Mouse (Mus musculus): ENCODE measurements around the gene Srgap1. TPM values are rescaled to one million over a fixed set of nuclear protein-coding genes. Genes with fewer than 3 reads are reported as not detected.

The Srgap1 gene
- polyA plus RNA-seq, 1 experiment from 2014 or later: 8.2 TPM

- 22% methylated on average over 12 of the region's 12 CpGs for WGBS (ENCODE audit: insufficient replicate concordance)
- H3K9ac ChIP-seq (ENCODE audit: low read depth, low read length): no peak overlapping the region
- H3K4me3 ChIP-seq (ENCODE audit: low read depth, low read length): no peak overlapping the region
Observed at GRCm38 (mm10) chr10:122008731-122009391, 38.3 kb downstream of the Srgap1 start.

GRCm38 (mm10) chr10:122008370-122008730 lies 38.8 kb downstream of the Srgap1 start:
- H3K27ac ChIP-seq (ENCODE audit: low read depth, low read length): peak overlapping the region; percentile 87
- peak overlapping the region; percentile 39 for H3K4me2 ChIP-seq
- peaks cover 39% of the 10 kb centered on the region for H3K4me1 ChIP-seq (ENCODE audit: control insufficient read depth, insufficient read depth, low read length)
- no peaks in the 10 kb centered on the region for H3K27me3 ChIP-seq (ENCODE audit: control insufficient read depth, insufficient read depth, low read length)
- peak; percentile 21; the same call in 1 of the 2 replicates for ATAC-seq (replicated peaks; ENCODE audit: insufficient number of reproducible peaks, low FRiP score, low TSS enrichment)
- H3K36me3 ChIP-seq (ENCODE audit: control insufficient read depth, insufficient read depth, low read length): no peaks in the 10 kb centered on the region
- no peak overlapping the region for H3K4me3 ChIP-seq (ENCODE audit: low read depth, low read length)
- no peak overlapping the region for H3K9ac ChIP-seq (ENCODE audit: low read depth, low read length)
- WGBS (ENCODE audit: insufficient replicate concordance): 46% methylated on average over 2 of the region's 2 CpGs
- no peaks in the 10 kb centered on the region for H3K9me3 ChIP-seq (replicated peaks; ENCODE audit: control insufficient read depth, low read length)

More at GRCm38 (mm10) chr10:122008731-122009391, 38.3 kb downstream of the Srgap1 start:
- Histone ChIP-seq H3K9me3 (replicated peaks; ENCODE audit: control insufficient read depth, low read length) (no peaks in the 10 kb centered on the region), H3K4me1 (ENCODE audit: control insufficient read depth, insufficient read depth, low read length) (peaks cover 39% of the 10 kb centered on the region), H3K36me3 (ENCODE audit: control insufficient read depth, insufficient read depth, low read length) (no peaks in the 10 kb centered on the region), H3K27ac (ENCODE audit: low read depth, low read length) (peak overlapping the region; percentile 87), H3K27me3 (ENCODE audit: control insufficient read depth, insufficient read depth, low read length) (no peaks in the 10 kb centered on the region), H3K4me2 (peak overlapping the region; percentile 39)
- peak; percentile 71 for ATAC-seq (replicated peaks; ENCODE audit: insufficient number of reproducible peaks, low FRiP score, low TSS enrichment)

GRCm38 (mm10) chr10:122006606-122007005 lies 40.5 kb downstream of the Srgap1 start:
- Histone ChIP-seq H3K4me3 (ENCODE audit: low read depth, low read length) (no peak overlapping the region), H3K36me3 (ENCODE audit: control insufficient read depth, insufficient read depth, low read length) (no peaks in the 10 kb centered on the region), H3K4me2 (no peak overlapping the region), H3K9ac (ENCODE audit: low read depth, low read length) (no peak overlapping the region), H3K4me1 (ENCODE audit: control insufficient read depth, insufficient read depth, low read length) (peaks cover 42% of the 10 kb centered on the region), H3K9me3 (replicated peaks; ENCODE audit: control insufficient read depth, low read length) (no peaks in the 10 kb centered on the region), H3K27me3 (ENCODE audit: control insufficient read depth, insufficient read depth, low read length) (no peaks in the 10 kb centered on the region), H3K27ac (ENCODE audit: low read depth, low read length) (no peak overlapping the region)
- ATAC-seq (replicated peaks; ENCODE audit: insufficient number of reproducible peaks, low FRiP score, low TSS enrichment): no peak
- WGBS (ENCODE audit: insufficient replicate concordance): 35% methylated on average over 5 of the region's 5 CpGs

GRCm38 (mm10) chr10:122006151-122006550 lies 41.0 kb downstream of the Srgap1 start:
- Histone ChIP-seq H3K27ac (ENCODE audit: low read depth, low read length) (no peak overlapping the region), H3K27me3 (ENCODE audit: control insufficient read depth, insufficient read depth, low read length) (no peaks in the 10 kb centered on the region), H3K36me3 (ENCODE audit: control insufficient read depth, insufficient read depth, low read length) (no peaks in the 10 kb centered on the region), H3K4me1 (ENCODE audit: control insufficient read depth, insufficient read depth, low read length) (peaks cover 42% of the 10 kb centered on the region), H3K9ac (ENCODE audit: low read depth, low read length) (no peak overlapping the region), H3K4me2 (no peak overlapping the region), H3K4me3 (ENCODE audit: low read depth, low read length) (no peak overlapping the region), H3K9me3 (replicated peaks; ENCODE audit: control insufficient read depth, low read length) (no peaks in the 10 kb centered on the region)
- 63% methylated on average over 6 of the region's 6 CpGs for WGBS (ENCODE audit: insufficient replicate concordance)
- ATAC-seq (replicated peaks; ENCODE audit: insufficient number of reproducible peaks, low FRiP score, low TSS enrichment): no peak

- Histone ChIP-seq H3K9ac (ENCODE audit: low read depth, low read length) (no peak overlapping the region), H3K27me3 (ENCODE audit: control insufficient read depth, insufficient read depth, low read length) (no peaks in the 10 kb centered on the region), H3K9me3 (replicated peaks; ENCODE audit: control insufficient read depth, low read length) (no peaks in the 10 kb centered on the region), H3K36me3 (ENCODE audit: control insufficient read depth, insufficient read depth, low read length) (no peaks in the 10 kb centered on the region), H3K4me2 (no peak overlapping the region), H3K4me1 (ENCODE audit: control insufficient read depth, insufficient read depth, low read length) (peaks cover 42% of the 10 kb centered on the region), H3K4me3 (ENCODE audit: low read depth, low read length) (no peak overlapping the region), H3K27ac (ENCODE audit: low read depth, low read length) (no peak overlapping the region)
- WGBS (ENCODE audit: insufficient replicate concordance): 24% methylated on average over 6 of the region's 6 CpGs
- no peak for ATAC-seq (replicated peaks; ENCODE audit: insufficient number of reproducible peaks, low FRiP score, low TSS enrichment)
Observed at GRCm38 (mm10) chr10:122005560-122005959, 41.6 kb downstream of the Srgap1 start.

- Histone ChIP-seq H3K4me3 (ENCODE audit: low read depth, low read length) (no peak overlapping the region), H3K9ac (ENCODE audit: low read depth, low read length) (no peak overlapping the region), H3K4me1 (ENCODE audit: control insufficient read depth, insufficient read depth, low read length) (peaks cover 28% of the 10 kb centered on the region), H3K27ac (ENCODE audit: low read depth, low read length) (no peak overlapping the region), H3K36me3 (ENCODE audit: control insufficient read depth, insufficient read depth, low read length) (no peaks in the 10 kb centered on the region), H3K9me3 (replicated peaks; ENCODE audit: control insufficient read depth, low read length) (no peaks in the 10 kb centered on the region), H3K27me3 (ENCODE audit: control insufficient read depth, insufficient read depth, low read length) (no peaks in the 10 kb centered on the region), H3K4me2 (no peak overlapping the region)
- ATAC-seq (replicated peaks; ENCODE audit: insufficient number of reproducible peaks, low FRiP score, low TSS enrichment): no peak
- 38% methylated on average over 6 of the region's 6 CpGs for WGBS (ENCODE audit: insufficient replicate concordance)
Observed at GRCm38 (mm10) chr10:122002930-122003329, 44.2 kb downstream of the Srgap1 start.

- Histone ChIP-seq H3K4me2 (no peak overlapping the region), H3K27ac (ENCODE audit: low read depth, low read length) (no peak overlapping the region), H3K9me3 (replicated peaks; ENCODE audit: control insufficient read depth, low read length) (no peaks in the 10 kb centered on the region), H3K9ac (ENCODE audit: low read depth, low read length) (no peak overlapping the region), H3K4me3 (ENCODE audit: low read depth, low read length) (no peak overlapping the region), H3K4me1 (ENCODE audit: control insufficient read depth, insufficient read depth, low read length) (peaks cover 3% of the 10 kb centered on the region; the same call in 1 of the 2 replicates), H3K27me3 (ENCODE audit: control insufficient read depth, insufficient read depth, low read length) (no peaks in the 10 kb centered on the region), H3K36me3 (ENCODE audit: control insufficient read depth, insufficient read depth, low read length) (no peaks in the 10 kb centered on the region)
- no peak for ATAC-seq (replicated peaks; ENCODE audit: insufficient number of reproducible peaks, low FRiP score, low TSS enrichment)
- WGBS (ENCODE audit: insufficient replicate concordance): 81% methylated on average over 7 of the region's 7 CpGs
Observed at GRCm38 (mm10) chr10:121998806-121999205, 48.3 kb downstream of the Srgap1 start.

GRCm38 (mm10) chr10:121996500-121996899 lies 50.6 kb downstream of the Srgap1 start:
- Histone ChIP-seq H3K36me3 (ENCODE audit: control insufficient read depth, insufficient read depth, low read length) (no peaks in the 10 kb centered on the region), H3K9ac (ENCODE audit: low read depth, low read length) (no peak overlapping the region), H3K27ac (ENCODE audit: low read depth, low read length) (no peak overlapping the region), H3K4me3 (ENCODE audit: low read depth, low read length) (no peak overlapping the region), H3K9me3 (replicated peaks; ENCODE audit: control insufficient read depth, low read length) (no peaks in the 10 kb centered on the region), H3K27me3 (ENCODE audit: control insufficient read depth, insufficient read depth, low read length) (no peaks in the 10 kb centered on the region), H3K4me2 (no peak overlapping the region), H3K4me1 (ENCODE audit: control insufficient read depth, insufficient read depth, low read length) (no peaks in the 10 kb centered on the region)
- ATAC-seq (replicated peaks; ENCODE audit: insufficient number of reproducible peaks, low FRiP score, low TSS enrichment): no peak
- WGBS (ENCODE audit: insufficient replicate concordance): 68% methylated on average over 4 of the region's 4 CpGs

GRCm38 (mm10) chr10:121995448-121995847 lies 51.7 kb downstream of the Srgap1 start:
- Histone ChIP-seq H3K4me1 (ENCODE audit: control insufficient read depth, insufficient read depth, low read length) (no peaks in the 10 kb centered on the region), H3K27ac (ENCODE audit: low read depth, low read length) (no peak overlapping the region), H3K27me3 (ENCODE audit: control insufficient read depth, insufficient read depth, low read length) (no peaks in the 10 kb centered on the region), H3K9me3 (replicated peaks; ENCODE audit: control insufficient read depth, low read length) (no peaks in the 10 kb centered on the region), H3K4me3 (ENCODE audit: low read depth, low read length) (no peak overlapping the region), H3K9ac (ENCODE audit: low read depth, low read length) (no peak overlapping the region), H3K4me2 (no peak overlapping the region), H3K36me3 (ENCODE audit: control insufficient read depth, insufficient read depth, low read length) (no peaks in the 10 kb centered on the region)
- ATAC-seq (replicated peaks; ENCODE audit: insufficient number of reproducible peaks, low FRiP score, low TSS enrichment): no peak
- WGBS (ENCODE audit: insufficient replicate concordance): 52% methylated on average over 4 of the region's 4 CpGs
